Mouse (Mus musculus) limb, embryonic 15.5 days (tissue): Measurements from ENCODE around the gene Cgnl1. TPM values are rescaled to one million over a fixed set of nuclear protein-coding genes. Genes with fewer than 3 reads are reported as not detected.

Source experiments
- ATAC-seq: fragments of 200-750 bp; cut with Nextera tagmentation; 2 replicates; pipeline ENCODE4 v1.8.0; 2017; ENCODE audit warnings: low read depth, moderate TSS enrichment; ENCODE audit not compliant: insufficient number of reproducible peaks, low FRiP score, low TSS enrichment
- H3K27ac ChIP-seq: fragments of 300-500 bp; sonication (generic); 2 replicates; pipeline ENCODE4 v1.5.1; 2015; ENCODE audit warnings: moderate library complexity, mild to moderate bottlenecking, inconsistent platforms
- H3K27me3 ChIP-seq: fragments of 300-500 bp; sonication (generic); 2 replicates; pipeline ENCODE4 v1.6.1; 2015; ENCODE audit warnings: inconsistent platforms
- H3K36me3 ChIP-seq: fragments of 300-500 bp; sonication (generic); 2 replicates; pipeline ENCODE4 v1.6.1; 2015; ENCODE audit warnings: inconsistent platforms
- H3K4me1 ChIP-seq: fragments of 300-500 bp; sonication (generic); 2 replicates; pipeline ENCODE4 v1.6.1; 2015; ENCODE audit warnings: inconsistent platforms
- H3K4me2 ChIP-seq: fragments of 300-500 bp; sonication (generic); 2 replicates; pipeline ENCODE4 v1.6.1; 2015; ENCODE audit warnings: mild to moderate bottlenecking, inconsistent platforms
- H3K4me3 ChIP-seq: fragments of 300-500 bp; sonication (generic); 2 replicates; pipeline ENCODE4 v1.5.1; 2015; ENCODE audit warnings: mild to moderate bottlenecking, inconsistent platforms
- H3K9ac ChIP-seq: fragments of 300-500 bp; sonication (generic); 2 replicates; pipeline ENCODE4 v1.6.1; 2015; ENCODE audit warnings: inconsistent platforms
- H3K9me3 ChIP-seq: fragments of 300-500 bp; sonication (generic); 2 replicates; pipeline ENCODE4 v1.6.1; 2016; ENCODE audit warnings: inconsistent platforms
- WGBS: fragments of 180-500 bp; shearing (Covaris S2); methylation state at CpG from one replicate; pipeline ENCODE4 v1.1.7; 2015; 5-methylcytosine and 5-hydroxymethylcytosine counted together
- polyA plus RNA-seq: library from polyadenylated mRNA; unstranded; fragments of >200 nt; fragmentation: Nextera tagmentation; extraction: Ambion mirVana; gene quantifications from 2 replicates; pipeline ENCODE4 v1.2.1, GENCODE M21; 2015

Gene Cgnl1
- 17.5 and 18.7 TPM in 2 replicates for polyA plus RNA-seq

GRCm38 (mm10) chr9:71770991-71771767 is at the start of gene Cgnl1:
Cgnl1 (minus strand) TSS chr9:71771602.
- Histone ChIP-seq H3K4me3 (peak within 1 kb of the TSS; percentile 63), H3K36me3 (no peaks in the 10 kb centered on the region), H3K27ac (peak within 1 kb of the TSS; percentile 84), H3K4me2 (peak within 1 kb of the TSS; percentile 76), H3K9me3 (no peaks in the 10 kb centered on the region), H3K9ac (peak within 1 kb of the TSS; percentile 69), H3K4me1 (peaks cover 22% of the 10 kb centered on the region), H3K27me3 (no peaks in the 10 kb centered on the region)
- WGBS, result under 1% methylated on average over 40 of the region's 67 CpGs
- ATAC-seq, result peak; percentile 86

GRCm38 (mm10) chr9:71818453-71818852 is 47.1 kb upstream of the Cgnl1 start:
- Histone ChIP-seq H3K27me3 (no peaks in the 10 kb centered on the region), H3K4me3 (no peak overlapping the region), H3K27ac (no peak overlapping the region), H3K4me1 (no peaks in the 10 kb centered on the region), H3K9ac (no peak overlapping the region), H3K36me3 (no peaks in the 10 kb centered on the region), H3K4me2 (no peak overlapping the region), H3K9me3 (no peaks in the 10 kb centered on the region)
- no peak for ATAC-seq
- 85% methylated on average over 7 of the region's 7 CpGs for WGBS

- WGBS, result 57% methylated on average over 3 of the region's 3 CpGs
- H3K9me3 ChIP-seq, result no peaks in the 10 kb centered on the region
- no peaks in the 10 kb centered on the region for H3K36me3 ChIP-seq
- no peak overlapping the region for H3K4me2 ChIP-seq
- H3K4me3 ChIP-seq, result no peak overlapping the region
- no peak for ATAC-seq
- no peak overlapping the region for H3K27ac ChIP-seq
- 0 out of 2 replicates have a peak, but pooled peaks cover 4% of the 10 kb centered on the region for H3K4me1 ChIP-seq
- no peaks in the 10 kb centered on the region for H3K27me3 ChIP-seq
- no peak overlapping the region for H3K9ac ChIP-seq
Measured at GRCm38 (mm10) chr9:71816121-71816520, 44.7 kb upstream of the Cgnl1 start.

GRCm38 (mm10) chr9:71813565-71813964 is 42.2 kb upstream of the Cgnl1 start:
- no peak overlapping the region for H3K4me2 ChIP-seq
- ATAC-seq, result no peak
- H3K9me3 ChIP-seq, result no peaks in the 10 kb centered on the region
- 81% methylated on average over 3 of the region's 3 CpGs for WGBS
- 0 out of 2 replicates have a peak, but pooled peaks cover 5% of the 10 kb centered on the region for H3K4me1 ChIP-seq
- no peak overlapping the region for H3K9ac ChIP-seq
- no peak overlapping the region for H3K4me3 ChIP-seq
- no peaks in the 10 kb centered on the region for H3K36me3 ChIP-seq
- H3K27me3 ChIP-seq, result no peaks in the 10 kb centered on the region
- no peak overlapping the region for H3K27ac ChIP-seq

- ATAC-seq, result no peak
- 0 out of 2 replicates have a peak, but pooled peaks cover 5% of the 10 kb centered on the region for H3K4me1 ChIP-seq
- H3K4me2 ChIP-seq, result no peak overlapping the region
- H3K9ac ChIP-seq, result no peak overlapping the region
- H3K27ac ChIP-seq, result no peak overlapping the region
- WGBS, result 52% methylated on average over 4 of the region's 4 CpGs
- H3K27me3 ChIP-seq, result no peaks in the 10 kb centered on the region
- no peaks in the 10 kb centered on the region for H3K9me3 ChIP-seq
- no peak overlapping the region for H3K4me3 ChIP-seq
- no peaks in the 10 kb centered on the region for H3K36me3 ChIP-seq
Measured at GRCm38 (mm10) chr9:71812914-71813313, 41.5 kb upstream of the Cgnl1 start.

- Histone ChIP-seq H3K27ac (no peak overlapping the region), H3K4me1 (0 out of 2 replicates have a peak, but pooled peaks cover 5% of the 10 kb centered on the region), H3K9me3 (no peaks in the 10 kb centered on the region), H3K36me3 (no peaks in the 10 kb centered on the region), H3K4me3 (no peak overlapping the region), H3K9ac (no peak overlapping the region), H3K27me3 (no peaks in the 10 kb centered on the region), H3K4me2 (no peak overlapping the region)
- WGBS, result 42% methylated on average over 4 of the region's 4 CpGs
- no peak for ATAC-seq
Measured at GRCm38 (mm10) chr9:71812402-71812801, 41.0 kb upstream of the Cgnl1 start.

- 72% methylated on average over 5 of the region's 5 CpGs for WGBS
- ATAC-seq, result no peak
- H3K4me3 ChIP-seq, result no peak overlapping the region
- no peak overlapping the region for H3K27ac ChIP-seq
- H3K27me3 ChIP-seq, result no peaks in the 10 kb centered on the region
- H3K4me2 ChIP-seq, result no peak overlapping the region
- H3K9me3 ChIP-seq, result no peaks in the 10 kb centered on the region
- no peak overlapping the region for H3K9ac ChIP-seq
- H3K36me3 ChIP-seq, result no peaks in the 10 kb centered on the region
- H3K4me1 ChIP-seq, result 0 out of 2 replicates have a peak, but pooled peaks cover 5% of the 10 kb centered on the region
Measured at GRCm38 (mm10) chr9:71811404-71811803, 40.0 kb upstream of the Cgnl1 start.

GRCm38 (mm10) chr9:71810723-71811122 is 39.3 kb upstream of the Cgnl1 start:
- H3K4me3 ChIP-seq, result no peak overlapping the region
- no peak overlapping the region for H3K4me2 ChIP-seq
- H3K9me3 ChIP-seq, result no peaks in the 10 kb centered on the region
- no peak for ATAC-seq
- H3K36me3 ChIP-seq, result no peaks in the 10 kb centered on the region
- WGBS, result 84% methylated on average over 2 of the region's 2 CpGs
- no peaks in the 10 kb centered on the region for H3K27me3 ChIP-seq
- no peak overlapping the region for H3K9ac ChIP-seq
- no peak overlapping the region for H3K27ac ChIP-seq
- H3K4me1 ChIP-seq, result 0 out of 2 replicates have a peak, but pooled peaks cover 5% of the 10 kb centered on the region

- Histone ChIP-seq H3K4me3 (no peak overlapping the region), H3K9ac (no peak overlapping the region), H3K9me3 (no peaks in the 10 kb centered on the region), H3K27me3 (no peaks in the 10 kb centered on the region), H3K36me3 (no peaks in the 10 kb centered on the region), H3K4me2 (0 out of 2 replicates have a peak overlapping the region, but pooled peaks have one; percentile 10), H3K4me1 (0 out of 2 replicates have a peak, but pooled peaks cover 5% of the 10 kb centered on the region), H3K27ac (no peak overlapping the region)
- WGBS, result 40% methylated on average over 11 of the region's 11 CpGs
- no peak for ATAC-seq
Measured at GRCm38 (mm10) chr9:71808640-71809254, 37.3 kb upstream of the Cgnl1 start.

GRCm38 (mm10) chr9:71807801-71808200 is 36.4 kb upstream of the Cgnl1 start:
- no peaks in the 10 kb centered on the region for H3K9me3 ChIP-seq
- no peak overlapping the region for H3K4me2 ChIP-seq
- no peaks in the 10 kb centered on the region for H3K27me3 ChIP-seq
- H3K9ac ChIP-seq, result no peak overlapping the region
- WGBS, result 43% methylated on average over 4 of the region's 4 CpGs
- H3K4me1 ChIP-seq, result 0 out of 2 replicates have a peak, but pooled peaks cover 9% of the 10 kb centered on the region
- H3K36me3 ChIP-seq, result no peaks in the 10 kb centered on the region
- no peak overlapping the region for H3K4me3 ChIP-seq
- no peak for ATAC-seq
- no peak overlapping the region for H3K27ac ChIP-seq

- ATAC-seq, result no peak
Measured at GRCm38 (mm10) chr9:71806422-71806805, 35.0 kb upstream of the Cgnl1 start.

More at GRCm38 (mm10) chr9:71806422-71806805, 35.0 kb upstream of the Cgnl1 start:
- H3K27me3 ChIP-seq, result no peaks in the 10 kb centered on the region
- WGBS, result 2% methylated on average over 2 of the region's 2 CpGs
- H3K36me3 ChIP-seq, result no peaks in the 10 kb centered on the region
- H3K4me3 ChIP-seq, result no peak overlapping the region
- H3K27ac ChIP-seq, result no peak overlapping the region
- no peak overlapping the region for H3K9ac ChIP-seq
- H3K9me3 ChIP-seq, result no peaks in the 10 kb centered on the region
- H3K4me2 ChIP-seq, result no peak overlapping the region
- H3K4me1 ChIP-seq, result 0 out of 2 replicates have a peak, but pooled peaks cover 6% of the 10 kb centered on the region
